ENCODE assay signal across 22 mouse cellular contexts in the genomic region with DNA sequence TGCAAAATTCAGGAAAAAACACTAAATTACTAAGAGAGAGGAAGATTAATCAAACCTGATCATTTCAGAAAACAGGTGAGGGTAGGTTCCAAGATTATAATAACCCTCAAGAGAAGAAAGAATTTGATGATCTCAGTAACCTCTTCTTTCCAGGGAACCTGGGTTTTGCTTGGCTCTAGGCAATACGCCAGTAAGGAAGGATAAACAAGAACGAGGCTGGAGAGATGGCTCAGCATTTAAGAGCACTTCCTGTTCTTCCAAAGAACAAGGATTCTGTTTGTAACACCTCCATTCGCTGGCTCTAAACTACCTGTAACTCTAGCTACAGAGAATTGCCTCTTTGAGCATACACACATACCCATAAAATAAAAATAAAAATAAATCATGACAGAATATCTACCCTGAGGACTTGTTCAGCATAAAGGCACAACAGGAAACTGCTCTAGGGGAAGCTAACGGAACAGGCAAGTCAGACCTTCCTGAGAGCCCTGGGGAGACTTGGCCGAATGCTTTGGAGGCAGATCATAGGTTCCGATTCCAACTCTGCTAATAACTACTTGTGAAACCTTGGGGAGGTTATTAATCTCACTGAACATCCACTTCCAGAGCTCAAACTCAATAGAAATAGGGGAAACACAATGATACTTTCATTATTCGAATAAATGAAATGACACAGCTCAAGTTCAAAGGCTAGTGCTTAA.
DNase-seq lines count a peak whose midpoint lies in the region; ATAC-seq and TF ChIP-seq lines count a peak whose summit lies in the region.
"Had no signal": no experiment of that assay in that cellular context is flagged by ENCODE, and none has a peak within 500 bp of the region (broad histone marks: within the 10 kb centered on the region; RNA-seq: fewer than 3 reads in every experiment).

No protein-coding gene starts in this region.

- whole genome bisulfite sequencing in neural tube, embryonic 12.5 days = 73% methylated on average over 7 of the region's 7 CpGs
- WGBS in neural tube, embryonic 15.5 days = 61% methylated on average over 7 of the region's 7 CpGs
- 13% methylated on average over 7 of the region's 7 CpGs for WGBS in cerebellum, adult 2 months
- WGBS in midbrain, embryonic 13.5 days = 82% methylated on average over 7 of the region's 7 CpGs

- H3K27ac ChIP-seq in neural tube, embryonic 12.5 days = no peak overlapping the region
- H3K27ac ChIP-seq in neural tube, embryonic 15.5 days (replicated peaks) = no peak overlapping the region
- H3K27ac ChIP-seq in cerebellum, adult 2 months (ENCODE audit: insufficient read depth, low read length) = peak overlapping the region; percentile 25; the same call in 1 of the 2 replicates
- no peak overlapping the region for H3K27ac ChIP-seq in midbrain, embryonic 13.5 days
- H3K27ac ChIP-seq: embryonic facial prominence, embryonic 13.5 days; forebrain, embryonic 12.5 days; heart, adult 2 months; heart, embryonic 15.5 days; hindbrain, embryonic 13.5 days; hindbrain, postnatal 0 days had no signal

- no peak overlapping the region for H3K9ac ChIP-seq in neural tube, embryonic 12.5 days
- H3K9ac ChIP-seq in neural tube, embryonic 15.5 days (replicated peaks) = no peak overlapping the region
- no peak overlapping the region for H3K9ac ChIP-seq in midbrain, embryonic 13.5 days (replicated peaks)
- H3K9ac ChIP-seq: embryonic facial prominence, embryonic 13.5 days; forebrain, embryonic 12.5 days; heart, embryonic 15.5 days; hindbrain, embryonic 13.5 days had no signal

- no peak for TF ChIP-seq POLR2A in cerebellum, adult 2 months (IDR thresholded peaks at IDR 0.05; ENCODE audit: borderline replicate concordance, insufficient read depth, low read length)

- H3K4me2 ChIP-seq in neural tube, embryonic 12.5 days (replicated peaks) = no peak overlapping the region
- H3K4me2 ChIP-seq in neural tube, embryonic 15.5 days = no peak overlapping the region
- no peak overlapping the region for H3K4me2 ChIP-seq in midbrain, embryonic 13.5 days (replicated peaks)
- H3K4me2 ChIP-seq: embryonic facial prominence, embryonic 13.5 days; forebrain, embryonic 12.5 days; heart, embryonic 11.5 days; heart, embryonic 15.5 days; hindbrain, embryonic 13.5 days had no signal

- no peaks in the 10 kb centered on the region for H3K9me3 ChIP-seq in neural tube, embryonic 12.5 days
- H3K9me3 ChIP-seq in neural tube, embryonic 15.5 days (replicated peaks) = no peaks in the 10 kb centered on the region
- no peaks in the 10 kb centered on the region for H3K9me3 ChIP-seq in midbrain, embryonic 13.5 days
- H3K9me3 ChIP-seq: embryonic facial prominence, embryonic 13.5 days; forebrain, embryonic 12.5 days; G1E; heart, embryonic 15.5 days; hindbrain, embryonic 13.5 days had no signal

- no peaks in the 10 kb centered on the region for H3K27me3 ChIP-seq in neural tube, embryonic 12.5 days (replicated peaks)
- no peaks in the 10 kb centered on the region for H3K27me3 ChIP-seq in neural tube, embryonic 15.5 days (replicated peaks)
- H3K27me3 ChIP-seq in cerebellum, adult 2 months (ENCODE audit: control insufficient read depth, insufficient read depth, low read length) = no peaks in the 10 kb centered on the region
- H3K27me3 ChIP-seq in midbrain, embryonic 13.5 days = no peaks in the 10 kb centered on the region
- H3K27me3 ChIP-seq: embryonic facial prominence, embryonic 13.5 days; forebrain, embryonic 12.5 days; heart, embryonic 15.5 days; hindbrain, embryonic 13.5 days had no signal

- ATAC-seq in neural tube, embryonic 12.5 days (ENCODE audit: low FRiP score, low read depth) = 0 out of 2 replicates have a peak, but pooled peaks have one; percentile 33
- ATAC-seq in neural tube, embryonic 15.5 days (ENCODE audit: low FRiP score) = no peak
- ATAC-seq in midbrain, embryonic 13.5 days = no peak
- ATAC-seq: CD4-positive, CD25-positive, alpha-beta regulatory T cell, adult 4 months; forebrain, embryonic 16.5 days; hindbrain, postnatal 0 days had no signal

- TF ChIP-seq CTCF in cerebellum, adult 2 months (IDR thresholded peaks at IDR 0.05; ENCODE audit: borderline replicate concordance, insufficient read depth, low read depth, low read length) = no peak

- H3K4me3 ChIP-seq in neural tube, embryonic 12.5 days = no peak overlapping the region
- H3K4me3 ChIP-seq in neural tube, embryonic 15.5 days (replicated peaks) = no peak overlapping the region
- no peak overlapping the region for H3K4me3 ChIP-seq in cerebellum, adult 2 months (replicated peaks; ENCODE audit: insufficient read depth, low read depth, low read length)
- H3K4me3 ChIP-seq in midbrain, embryonic 13.5 days (replicated peaks) = no peak overlapping the region
- H3K4me3 ChIP-seq: embryonic facial prominence, embryonic 13.5 days; forebrain, embryonic 12.5 days; heart, adult 2 months; heart, embryonic 15.5 days; hindbrain, embryonic 13.5 days had no signal

- H3K36me3 ChIP-seq in neural tube, embryonic 12.5 days = no peaks in the 10 kb centered on the region
- H3K36me3 ChIP-seq in neural tube, embryonic 15.5 days = no peaks in the 10 kb centered on the region
- H3K36me3 ChIP-seq in midbrain, embryonic 13.5 days = no peaks in the 10 kb centered on the region
- H3K36me3 ChIP-seq: embryonic facial prominence, embryonic 13.5 days; forebrain, embryonic 12.5 days; G1E; heart, embryonic 15.5 days; hindbrain, embryonic 13.5 days had no signal

- DNase-seq in cerebellum, adult 2 months = peak; percentile 51 to 78
- DNase-seq in cerebellum, postnatal 10 days = peak; percentile 32 to 33
- DNase-seq in urinary bladder, postnatal 14 days (ENCODE audit: low spot score) = no peak
- no peak for DNase-seq in lung, adult 18-20 months
- DNase-seq: adrenal gland, postnatal 10 days; B cell, adult 2 months; gastrocnemius, postnatal 14 days; heart, adult 2 months; heart, postnatal 14 days; kidney, adult 18-20 months had no signal

- no peaks in the 10 kb centered on the region for H3K4me1 ChIP-seq in neural tube, embryonic 12.5 days
- no peaks in the 10 kb centered on the region for H3K4me1 ChIP-seq in neural tube, embryonic 15.5 days
- H3K4me1 ChIP-seq in cerebellum, adult 2 months (ENCODE audit: control insufficient read depth, insufficient read depth, low read length) = peaks cover 17% of the 10 kb centered on the region; the same call in 1 of the 2 replicates
- 0 out of 2 replicates have a peak, but pooled peaks cover 3% of the 10 kb centered on the region for H3K4me1 ChIP-seq in midbrain, embryonic 13.5 days (replicated peaks)
- H3K4me1 ChIP-seq: embryonic facial prominence, embryonic 13.5 days; forebrain, embryonic 12.5 days; heart, embryonic 15.5 days; hindbrain, embryonic 13.5 days had no signal

Comparison
In these comparisons a context has a peak if more than half of its experiments do, and no peak if none do; other contexts are left out.
1. DNase-seq: peak in cerebellum, adult 2 months (2 of 2) and cerebellum, postnatal 10 days (2 of 2); none in urinary bladder, postnatal 14 days (single experiment) and lung, adult 18-20 months (0 of 2).